In genomic region chr1:136045774-136046173, GRCm38 (mm10) we compare ENCODE assay signal across 8 mouse cellular contexts. TPM values are rescaled to one million over a fixed set of nuclear protein-coding genes. Genes with fewer than 3 reads are reported as not detected.
A peak's percentile ranks its signal among the peaks of the same experiment; 100 is the strongest.
DNase-seq lines count a peak whose midpoint lies in the region; ATAC-seq and TF ChIP-seq lines count a peak whose summit lies in the region.

No protein-coding gene starts in this region.

- no peak for ATAC-seq in hindbrain, embryonic 12.5 days (ENCODE audit: low FRiP score)
- 0 out of 2 replicates have a peak, but pooled peaks have one; percentile 16 for ATAC-seq in midbrain, embryonic 15.5 days (replicated peaks)

- no peak overlapping the region for H3K4me3 ChIP-seq in hindbrain, embryonic 10.5 days
- no peak overlapping the region for H3K4me3 ChIP-seq in hindbrain, embryonic 12.5 days
- H3K4me3 ChIP-seq in midbrain, embryonic 15.5 days = no peak overlapping the region
- H3K4me3 ChIP-seq in testis, adult 2 months (ENCODE audit: control insufficient read depth, low read depth, low read length) = no peak overlapping the region

- H3K4me1 ChIP-seq in hindbrain, embryonic 10.5 days (replicated peaks) = peaks cover 11% of the 10 kb centered on the region
- peaks cover 5% of the 10 kb centered on the region for H3K4me1 ChIP-seq in hindbrain, embryonic 12.5 days
- H3K4me1 ChIP-seq in midbrain, embryonic 15.5 days = peaks cover 15% of the 10 kb centered on the region
- peaks cover 6% of the 10 kb centered on the region for H3K4me1 ChIP-seq in testis, adult 2 months (ENCODE audit: control insufficient read depth, insufficient read depth, low read length)

- peaks cover 46% of the 10 kb centered on the region for H3K27me3 ChIP-seq in hindbrain, embryonic 10.5 days (ENCODE audit: insufficient read depth, poor library complexity, severe bottlenecking)
- H3K27me3 ChIP-seq in hindbrain, embryonic 12.5 days = peaks cover 30% of the 10 kb centered on the region
- peaks cover 19% of the 10 kb centered on the region for H3K27me3 ChIP-seq in midbrain, embryonic 15.5 days (replicated peaks)
- H3K27me3 ChIP-seq in testis, adult 2 months (ENCODE audit: control insufficient read depth, insufficient read depth, low read length) = peaks cover 3% of the 10 kb centered on the region; the same call in 1 of the 2 replicates

- no peaks in the 10 kb centered on the region for H3K36me3 ChIP-seq in hindbrain, embryonic 10.5 days
- no peaks in the 10 kb centered on the region for H3K36me3 ChIP-seq in hindbrain, embryonic 12.5 days
- H3K36me3 ChIP-seq in midbrain, embryonic 15.5 days (replicated peaks) = no peaks in the 10 kb centered on the region
- H3K36me3 ChIP-seq in testis, adult 2 months (ENCODE audit: control insufficient read depth, insufficient read depth, low read length) = no peaks in the 10 kb centered on the region

- H3K9ac ChIP-seq in hindbrain, embryonic 12.5 days = no peak overlapping the region
- no peak overlapping the region for H3K9ac ChIP-seq in midbrain, embryonic 15.5 days

- no peak for TF ChIP-seq POLR2A in testis, adult 2 months (IDR thresholded peaks at IDR 0.05; ENCODE audit: control insufficient read depth, low read depth, low read length)

- peak; percentile 61 for DNase-seq in hindbrain, embryonic 10.5 days (ENCODE audit: low spot score)
- peak; percentile 74 for DNase-seq in NIH3T3 (ENCODE audit: low read depth)
- DNase-seq in embryo, embryonic 10 days (ENCODE audit: low spot score) = peak; percentile 86
- peak; percentile 62 for DNase-seq in heart, postnatal 4 days
- DNase-seq in layer of hippocampus, postnatal 36 days = peak; percentile 55 to 63

- WGBS in hindbrain, embryonic 10.5 days = 17% methylated on average over 4 of the region's 4 CpGs
- 16% methylated on average over 4 of the region's 4 CpGs for WGBS in hindbrain, embryonic 12.5 days
- WGBS in midbrain, embryonic 15.5 days = 10% methylated on average over 4 of the region's 4 CpGs

- H3K27ac ChIP-seq in hindbrain, embryonic 10.5 days = no peak overlapping the region
- H3K27ac ChIP-seq in hindbrain, embryonic 12.5 days = no peak overlapping the region
- H3K27ac ChIP-seq in midbrain, embryonic 15.5 days = no peak overlapping the region
- no peak overlapping the region for H3K27ac ChIP-seq in testis, adult 2 months (ENCODE audit: control insufficient read depth, insufficient read depth, low read depth, low read length)

- TF ChIP-seq CTCF in testis, adult 2 months (IDR thresholded peaks at IDR 0.05; ENCODE audit: control insufficient read depth, insufficient read depth, insufficient replicate concordance, low read depth, low read length) = peak; percentile 72; the same call in 1 of the 2 replicates

- no peaks in the 10 kb centered on the region for H3K9me3 ChIP-seq in hindbrain, embryonic 10.5 days
- H3K9me3 ChIP-seq in hindbrain, embryonic 12.5 days (replicated peaks) = no peaks in the 10 kb centered on the region
- no peaks in the 10 kb centered on the region for H3K9me3 ChIP-seq in midbrain, embryonic 15.5 days

- no peak overlapping the region for H3K4me2 ChIP-seq in hindbrain, embryonic 12.5 days (replicated peaks)
- no peak overlapping the region for H3K4me2 ChIP-seq in midbrain, embryonic 15.5 days

RNA-seq across cellular contexts. Expression of gene Ascl5, which starts 4.8 kb away (rescaled TPM):
- polyA plus RNA-seq in hindbrain, embryonic 10.5 days (2016; fragmentation: Nextera tagmentation; extraction: Ambion mirVana) = not detected in 2 replicates
- not detected in 2 replicates for polyA plus RNA-seq in hindbrain, embryonic 12.5 days (2016; fragmentation: Nextera tagmentation; extraction: Ambion mirVana)
- total RNA-seq in heart, postnatal 4 days (2021) = not detected
- not detected for total RNA-seq in layer of hippocampus, postnatal 36 days (2021)
- polyA plus RNA-seq in midbrain, embryonic 15.5 days (2015; fragmentation: Nextera tagmentation; extraction: Ambion mirVana) = not detected in 2 replicates
- not detected in 2 replicates for polyA plus RNA-seq in testis, adult 2 months (2012; rRNA removed)

RNA-seq across cellular contexts. Expression of gene Cacna1s, which starts 6.8 kb away (rescaled TPM):
- 0.07 and 0.47 TPM in 2 replicates for polyA plus RNA-seq in hindbrain, embryonic 10.5 days (2016; fragmentation: Nextera tagmentation; extraction: Ambion mirVana)
- polyA plus RNA-seq in hindbrain, embryonic 12.5 days (2016; fragmentation: Nextera tagmentation; extraction: Ambion mirVana) = 0.18 and 1.3 TPM in 2 replicates
- total RNA-seq in heart, postnatal 4 days (2021) = 1 to 10 TPM; 1.2 to 1.8 TPM
- 1 to 10 TPM; 1.0 to 1.2 TPM for total RNA-seq in layer of hippocampus, postnatal 36 days (2021)
- 0.12 and 0.17 TPM in 2 replicates for polyA plus RNA-seq in midbrain, embryonic 15.5 days (2015; fragmentation: Nextera tagmentation; extraction: Ambion mirVana)
- 16.5 and 19.4 TPM in 2 replicates for polyA plus RNA-seq in testis, adult 2 months (2012; rRNA removed)

RNA-seq across cellular contexts. Expression of gene Tmem9, which starts 37.8 kb away (rescaled TPM):
- polyA plus RNA-seq in hindbrain, embryonic 10.5 days (2016; fragmentation: Nextera tagmentation; extraction: Ambion mirVana) = 148 and 161 TPM in 2 replicates
- 137 and 141 TPM in 2 replicates for polyA plus RNA-seq in hindbrain, embryonic 12.5 days (2016; fragmentation: Nextera tagmentation; extraction: Ambion mirVana)
- total RNA-seq in heart, postnatal 4 days (2021) = 10 to 100 TPM; 30.0 to 33.5 TPM
- 10 to 100 TPM; 67.7 to 74.3 TPM for total RNA-seq in layer of hippocampus, postnatal 36 days (2021)
- polyA plus RNA-seq in midbrain, embryonic 15.5 days (2015; fragmentation: Nextera tagmentation; extraction: Ambion mirVana) = 150 and 154 TPM in 2 replicates
- 22.5 and 22.6 TPM in 2 replicates for polyA plus RNA-seq in testis, adult 2 months (2012; rRNA removed)

RNA-seq across cellular contexts. Expression of gene Igfn1, which starts 39.6 kb away (rescaled TPM):
- 0.09 TPM in 1 of 2 replicates, not detected in the other for polyA plus RNA-seq in hindbrain, embryonic 10.5 days (2016; fragmentation: Nextera tagmentation; extraction: Ambion mirVana)
- not detected in 2 replicates for polyA plus RNA-seq in hindbrain, embryonic 12.5 days (2016; fragmentation: Nextera tagmentation; extraction: Ambion mirVana)
- under 1 TPM in 1 of 2 experiments, not detected in 1; 0.14 TPM for total RNA-seq in heart, postnatal 4 days (2021)
- under 1 TPM; 0.07 to 0.25 TPM for total RNA-seq in layer of hippocampus, postnatal 36 days (2021)
- not detected in 2 replicates for polyA plus RNA-seq in midbrain, embryonic 15.5 days (2015; fragmentation: Nextera tagmentation; extraction: Ambion mirVana)
- polyA plus RNA-seq in testis, adult 2 months (2012; rRNA removed) = 0.79 TPM in 2 replicates
